Mouse (Mus musculus): ENCODE data around the gene Cdk14.

GRCm38 (mm10) chr5:4877638-4878037, 542.5 kb downstream of the Cdk14 start:
- TF ChIP-seq CTCF (IDR thresholded peaks at IDR 0.05; ENCODE audit: insufficient read depth, low read depth, low read length) (no peak), POLR2A (IDR thresholded peaks at IDR 0.05; ENCODE audit: insufficient read depth, low read depth, low read length) (no peak)

All from olfactory bulb, adult 2 months (tissue).